30 mouse cellular contexts compared by ENCODE assay signal in the genomic region with DNA sequence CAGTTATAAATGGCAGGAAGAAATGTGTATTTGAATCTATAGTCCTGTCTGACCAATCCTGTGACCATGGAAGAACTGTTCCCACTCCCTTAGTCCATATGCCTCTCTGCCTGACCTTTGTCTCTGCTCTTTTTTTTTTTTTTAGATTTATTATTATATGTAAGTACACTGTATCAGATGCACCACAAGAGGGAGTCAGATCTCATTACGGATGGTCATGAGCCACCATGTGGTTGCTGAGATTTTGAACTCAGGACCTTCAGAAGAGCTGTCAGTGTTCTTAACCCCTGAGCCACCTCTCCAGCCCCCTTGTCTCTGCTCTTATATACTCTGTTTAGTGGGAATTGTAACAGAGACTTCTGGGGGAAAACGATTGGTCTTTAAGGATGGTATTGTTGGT. TPM values are rescaled to one million over a fixed set of nuclear protein-coding genes. Genes with fewer than 3 reads are reported as not detected.
DNase-seq lines count a peak whose midpoint lies in the region; ATAC-seq and TF ChIP-seq lines count a peak whose summit lies in the region.
"Had no signal": no experiment of that assay in that cellular context is flagged by ENCODE, and none has a peak within 500 bp of the region (broad histone marks: within the 10 kb centered on the region; RNA-seq: fewer than 3 reads in every experiment).

No protein-coding gene starts in this region.

- H3K4me1 ChIP-seq in kidney, postnatal 0 days (replicated peaks; ENCODE audit: insufficient read depth, low read length) = peaks cover 5% of the 10 kb centered on the region; the same call in 1 of the 2 replicates
- H3K4me1 ChIP-seq in forebrain, embryonic 14.5 days (ENCODE audit: control insufficient read depth, insufficient read depth, low read length) = peaks cover 8% of the 10 kb centered on the region

- no peaks in the 10 kb centered on the region for H3K36me3 ChIP-seq in kidney, postnatal 0 days (ENCODE audit: insufficient read depth, low read length)
- peaks cover 7% of the 10 kb centered on the region for H3K36me3 ChIP-seq in forebrain, embryonic 14.5 days (ENCODE audit: control insufficient read depth, insufficient read depth, low read length)

- peak; percentile 30 for TF ChIP-seq CTCF in kidney, postnatal 0 days (IDR thresholded peaks at IDR 0.05; ENCODE audit: low read depth)

- no peak overlapping the region for H3K27ac ChIP-seq in kidney, postnatal 0 days
- H3K27ac ChIP-seq in forebrain, embryonic 14.5 days (ENCODE audit: low read depth, low read length) = no peak overlapping the region
- H3K27ac ChIP-seq: embryonic facial prominence, embryonic 13.5 days; forebrain, embryonic 12.5 days; hindbrain, embryonic 14.5 days; kidney, embryonic 15.5 days; limb, embryonic 15.5 days; lung, embryonic 15.5 days; midbrain, embryonic 13.5 days; neural tube, embryonic 13.5 days had no signal

- no peak overlapping the region for H3K4me2 ChIP-seq in kidney, postnatal 0 days (ENCODE audit: low read length)
- no peak overlapping the region for H3K4me2 ChIP-seq in forebrain, embryonic 14.5 days (ENCODE audit: low read length)
- H3K4me2 ChIP-seq: embryonic facial prominence, embryonic 13.5 days; forebrain, embryonic 12.5 days; hindbrain, embryonic 14.5 days; kidney, embryonic 15.5 days; limb, embryonic 15.5 days; lung, embryonic 15.5 days; midbrain, embryonic 13.5 days; neural tube, embryonic 13.5 days had no signal

- WGBS in kidney, postnatal 0 days = 68% methylated on average over 2 of the region's 2 CpGs
- WGBS in forebrain, embryonic 14.5 days = 79% methylated on average over 2 of the region's 2 CpGs

- no peak overlapping the region for H3K4me3 ChIP-seq in kidney, postnatal 0 days (replicated peaks; ENCODE audit: low read depth, low read length)
- no peak overlapping the region for H3K4me3 ChIP-seq in forebrain, embryonic 14.5 days (ENCODE audit: low read depth, low read length)
- H3K4me3 ChIP-seq: embryonic facial prominence, embryonic 13.5 days; erythroblast, embryonic 14.5 days; forebrain, embryonic 12.5 days; kidney, embryonic 15.5 days; limb, embryonic 15.5 days; lung, embryonic 15.5 days; megakaryocyte, embryonic 14.5 days; midbrain, embryonic 13.5 days; neural tube, embryonic 13.5 days had no signal

- H3K9me3 ChIP-seq in kidney, postnatal 0 days (replicated peaks; ENCODE audit: low read length) = no peaks in the 10 kb centered on the region
- H3K9me3 ChIP-seq in forebrain, embryonic 14.5 days (replicated peaks; ENCODE audit: control insufficient read depth, low read length) = no peaks in the 10 kb centered on the region
- H3K9me3 ChIP-seq: embryonic facial prominence, embryonic 13.5 days; forebrain, embryonic 12.5 days; kidney, embryonic 15.5 days; limb, embryonic 15.5 days; lung, embryonic 15.5 days; megakaryocyte, embryonic 14.5 days; midbrain, embryonic 13.5 days; neural tube, embryonic 13.5 days had no signal

- DNase-seq in CD4-positive, CD25-positive, alpha-beta regulatory T cell, adult 2 months (ENCODE audit: low read depth, low spot score) = peak; percentile 54
- DNase-seq in kidney, postnatal 0 days (ENCODE audit: low spot score) = no peak
- DNase-seq in kidney, adult 11 months = no peak
- peak; percentile 12 for DNase-seq in retina, postnatal 1 day
- DNase-seq in retina, embryonic 14.5 days (ENCODE audit: low spot score) = no peak
- DNase-seq in frontal cortex, postnatal 14 days (ENCODE audit: low spot score in 2 of 2) = no peak
- DNase-seq in forebrain, embryonic 14.5 days (ENCODE audit: low spot score) = no peak
- DNase-seq: adrenal gland, postnatal 10 days; cerebellum, adult 18-20 months; cerebellum, postnatal 14 days; embryo, embryonic 11 days; gastrocnemius, postnatal 25 days; kidney, postnatal 4 days; left cerebral cortex, postnatal 4 days; lung, postnatal 36 days had no signal

- no peak for ATAC-seq in CD4-positive, CD25-positive, alpha-beta regulatory T cell, adult 4 months
- ATAC-seq in kidney, postnatal 0 days (replicated peaks; ENCODE audit: low FRiP score, low read depth) = no peak
- no peak for ATAC-seq in forebrain, embryonic 14.5 days
- ATAC-seq: intestine, embryonic 16.5 days; midbrain, embryonic 13.5 days had no signal

- no peak overlapping the region for H3K9ac ChIP-seq in kidney, postnatal 0 days (ENCODE audit: low read depth, low read length)
- H3K9ac ChIP-seq in forebrain, embryonic 14.5 days (ENCODE audit: low read length) = no peak overlapping the region
- H3K9ac ChIP-seq: embryonic facial prominence, embryonic 13.5 days; forebrain, embryonic 12.5 days; hindbrain, embryonic 14.5 days; kidney, embryonic 15.5 days; limb, embryonic 15.5 days; lung, embryonic 15.5 days; midbrain, embryonic 13.5 days; neural tube, embryonic 13.5 days had no signal

- H3K27me3 ChIP-seq in kidney, postnatal 0 days (ENCODE audit: insufficient read depth, low read length) = no peaks in the 10 kb centered on the region
- H3K27me3 ChIP-seq in forebrain, embryonic 14.5 days (replicated peaks; ENCODE audit: control insufficient read depth, insufficient read depth, low read length) = no peaks in the 10 kb centered on the region; the same call in 1 of the 2 replicates
- H3K27me3 ChIP-seq: lung, embryonic 15.5 days had no signal

RNA-seq across cellular contexts. Expression of a gene that starts 3.0 kb away (rescaled TPM):
- 1,000 to 10,000 TPM; 2,235 to 2,763 TPM for polyA plus RNA-seq in CD4-positive, CD25-positive, alpha-beta regulatory T cell, adult 4 months (2017; shearing (Covaris generic))
- polyA plus RNA-seq in kidney, postnatal 0 days (2015; fragmentation: Nextera tagmentation; extraction: Ambion mirVana) = 949 and 1,081 TPM in 2 replicates
- 690 and 790 TPM in 2 replicates for polyA plus RNA-seq in forebrain, embryonic 14.5 days (2014; fragmentation: Nextera tagmentation; extraction: Ambion mirVana)

RNA-seq across cellular contexts. Expression of a gene that starts 10.6 kb away (rescaled TPM):
- 10 to 100 TPM; 31.1 to 47.1 TPM for polyA plus RNA-seq in CD4-positive, CD25-positive, alpha-beta regulatory T cell, adult 4 months (2017; shearing (Covaris generic))
- 23.7 and 24.8 TPM in 2 replicates for polyA plus RNA-seq in kidney, postnatal 0 days (2015; fragmentation: Nextera tagmentation; extraction: Ambion mirVana)
- 24.8 and 26.1 TPM in 2 replicates for polyA plus RNA-seq in forebrain, embryonic 14.5 days (2014; fragmentation: Nextera tagmentation; extraction: Ambion mirVana)

RNA-seq across cellular contexts. Expression of a gene that starts 15.6 kb away (rescaled TPM):
- not detected for polyA plus RNA-seq in CD4-positive, CD25-positive, alpha-beta regulatory T cell, adult 4 months (2017; shearing (Covaris generic))
- 2.2 TPM in 2 replicates for polyA plus RNA-seq in kidney, postnatal 0 days (2015; fragmentation: Nextera tagmentation; extraction: Ambion mirVana)
- polyA plus RNA-seq in forebrain, embryonic 14.5 days (2014; fragmentation: Nextera tagmentation; extraction: Ambion mirVana) = 0.33 and 0.56 TPM in 2 replicates
- polyA plus RNA-seq: embryonic facial prominence, embryonic 13.5 days; erythroblast, embryonic 14.5 days had no signal

RNA-seq across cellular contexts. Expression of a gene that starts 36.3 kb away (rescaled TPM):
- 10 to 100 TPM; 34.6 to 37.7 TPM for polyA plus RNA-seq in CD4-positive, CD25-positive, alpha-beta regulatory T cell, adult 4 months (2017; shearing (Covaris generic))
- 91.7 and 98.1 TPM in 2 replicates for polyA plus RNA-seq in kidney, postnatal 0 days (2015; fragmentation: Nextera tagmentation; extraction: Ambion mirVana)
- 43.6 and 44.8 TPM in 2 replicates for polyA plus RNA-seq in forebrain, embryonic 14.5 days (2014; fragmentation: Nextera tagmentation; extraction: Ambion mirVana)

RNA-seq across cellular contexts. Expression of a gene that starts 56.5 kb away (rescaled TPM):
- polyA plus RNA-seq in CD4-positive, CD25-positive, alpha-beta regulatory T cell, adult 4 months (2017; shearing (Covaris generic)) = not detected
- not detected in 2 replicates for polyA plus RNA-seq in kidney, postnatal 0 days (2015; fragmentation: Nextera tagmentation; extraction: Ambion mirVana)
- polyA plus RNA-seq in forebrain, embryonic 14.5 days (2014; fragmentation: Nextera tagmentation; extraction: Ambion mirVana) = not detected in 2 replicates
- polyA plus RNA-seq: embryonic facial prominence, embryonic 13.5 days; erythroblast, embryonic 14.5 days; forebrain, embryonic 12.5 days; heart, embryonic 14.5 days; intestine, embryonic 16.5 days; kidney, embryonic 15.5 days; limb, embryonic 15.5 days; midbrain, embryonic 13.5 days; small intestine, adult 2 months; thymus, postnatal 0 days had no signal

Comparison
In these comparisons a context has a peak if more than half of its experiments do, and no peak if none do; other contexts are left out.
1. DNase-seq: peak in CD4-positive, CD25-positive, alpha-beta regulatory T cell, adult 2 months (single experiment) and retina, postnatal 1 day (single experiment); none in kidney, postnatal 0 days (single experiment), kidney, adult 11 months (single experiment), retina, embryonic 14.5 days (single experiment), frontal cortex, postnatal 14 days (0 of 2) and forebrain, embryonic 14.5 days (single experiment).